Mouse (Mus musculus) monocyte, adult 5-6 weeks (primary cell): Measurements from ENCODE around the gene Hsd11b1. TPM values are rescaled to one million over a fixed set of nuclear protein-coding genes. Genes with fewer than 3 reads are reported as not detected.

Experiments used
- ATAC-seq: fragments of 153-309, 156-312 bp; replicated peaks from 2 replicates; pipeline ENCODE4 v1.8.0; 2017; ENCODE audit warnings: mild to moderate bottlenecking; ENCODE audit not compliant: low TSS enrichment, insufficient number of reproducible peaks, severe bottlenecking, poor library complexity, low FRiP score
- total RNA-seq: library from RNA; stranded (forward); fragments of 200-1000, 200-491, 200-594 nt; gene quantifications from 3 replicates; pipeline ENCODE4 v1.2.3, GENCODE M21; 2017

Hsd11b1 gene
- total RNA-seq, 1 experiment from 2014 or later = 101 TPM

DNA sequence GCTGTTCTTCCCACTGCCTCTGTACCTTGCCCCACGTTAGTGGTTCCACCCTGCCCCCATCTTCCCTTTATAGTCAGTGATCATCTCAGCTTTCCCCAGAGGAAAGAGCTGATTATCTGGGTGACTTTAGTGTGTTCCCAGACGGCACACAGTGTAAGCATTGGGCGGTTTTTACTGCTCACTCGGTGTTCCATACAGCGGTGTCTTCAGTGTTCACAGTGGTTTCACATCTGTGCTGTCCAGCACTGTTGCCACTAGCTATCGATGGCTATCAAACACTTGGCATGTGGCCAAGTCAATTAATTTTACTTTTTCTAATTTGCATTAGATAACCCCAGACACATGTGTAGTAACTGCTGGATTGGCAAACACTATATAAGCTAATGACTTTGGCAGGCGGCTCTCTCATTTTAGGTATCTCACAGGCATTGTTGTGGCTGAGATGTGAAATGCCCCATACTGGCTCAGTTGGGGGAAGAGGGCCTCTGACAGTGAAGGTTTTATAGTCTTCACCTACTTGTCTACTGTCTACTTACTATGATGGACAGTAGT is 20.4 kb upstream of the Hsd11b1 start:
- ATAC-seq = no peak

GRCm38 (mm10) chr1:193281344-193281743 is 17.5 kb upstream of the Hsd11b1 start:
- no peak for ATAC-seq

GRCm38 (mm10) chr1:193279492-193279891 is 15.6 kb upstream of the Hsd11b1 start:
- no peak for ATAC-seq

DNA sequence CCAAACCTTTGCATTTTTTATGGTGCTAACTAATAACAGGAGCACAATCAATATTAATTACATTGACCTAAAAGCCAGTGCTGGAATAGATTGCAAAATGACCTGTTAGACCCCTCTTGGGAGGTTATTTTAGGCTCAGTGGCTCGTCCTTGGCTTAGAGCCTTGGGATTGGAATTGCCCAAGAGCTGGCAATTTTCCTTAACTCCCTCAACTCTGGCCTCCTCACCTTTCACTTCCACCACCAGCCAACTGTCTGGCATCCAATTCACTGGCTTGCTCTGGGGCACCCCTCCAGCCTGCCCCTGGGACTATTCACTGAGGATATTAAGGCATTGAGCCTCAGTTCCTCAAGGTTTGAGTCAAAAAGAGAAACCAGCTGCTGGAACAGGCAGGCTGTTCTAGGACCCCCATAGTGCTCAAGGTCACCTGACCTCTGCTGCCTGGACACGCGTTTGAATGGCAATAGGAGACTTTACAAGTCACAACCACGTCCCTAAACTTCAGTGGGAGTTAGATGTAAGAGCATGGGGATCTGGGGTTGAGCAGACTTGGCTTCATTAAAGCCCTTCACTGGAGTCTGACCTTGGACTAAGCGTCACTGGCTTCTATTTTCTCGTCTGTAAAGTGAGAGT is 14.7 kb upstream of the Hsd11b1 start:
- no peak for ATAC-seq

GRCm38 (mm10) chr1:193274407-193275071 is 10.7 kb upstream of the Hsd11b1 start:
- ATAC-seq = 0 out of 2 replicates have a peak, but pooled peaks have one; percentile 25

GRCm38 (mm10) chr1:193272916-193273601 is 9.2 kb upstream of the Hsd11b1 start, which contains the start of gene G0s2:
G0s2 (minus strand) TSS chr1:193273217.
- ATAC-seq = peak; percentile 48

DNA sequence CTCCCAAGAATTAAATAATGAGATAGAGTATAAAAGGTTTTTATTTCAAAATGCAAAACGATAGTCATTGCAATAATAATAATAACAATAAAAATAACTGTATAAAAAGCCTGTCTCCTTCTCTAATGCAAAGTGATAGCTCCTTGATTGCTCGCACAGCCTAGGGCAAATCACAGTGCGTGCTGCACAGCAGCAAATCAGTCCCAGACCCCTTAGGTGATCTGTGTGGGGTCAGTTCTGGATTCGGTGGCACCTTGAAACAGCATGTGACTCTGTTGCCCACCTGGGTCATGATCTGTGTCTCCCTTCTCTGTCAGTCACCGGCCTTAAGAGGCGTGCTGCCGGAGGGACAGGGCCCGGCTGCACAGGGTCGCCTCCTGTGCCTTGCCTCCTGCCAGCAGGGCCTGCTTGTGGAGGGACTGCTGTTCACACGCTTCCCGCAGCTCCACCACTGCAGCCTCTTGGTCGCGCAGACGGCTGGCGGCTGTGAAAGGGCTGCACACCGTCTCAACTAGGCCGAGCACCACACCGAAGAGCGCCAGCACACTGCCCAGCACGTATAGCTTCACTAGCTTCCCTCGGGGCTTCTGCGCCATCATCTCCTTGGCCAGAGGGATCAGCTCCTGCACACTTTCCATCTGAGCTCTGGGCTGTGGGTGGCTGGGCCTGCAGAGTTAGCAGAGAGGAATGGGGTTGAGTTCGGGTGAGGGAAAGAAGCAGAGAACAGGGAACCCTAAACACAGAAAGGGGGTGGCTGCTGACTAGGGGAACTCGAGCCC is 8.5 kb upstream of the Hsd11b1 start:
- peak; percentile 2; the same call in 1 of the 2 replicates for ATAC-seq

- no peak for ATAC-seq
Measured at GRCm38 (mm10) chr1:193270965-193271763, 7.3 kb upstream of the Hsd11b1 start.

DNA sequence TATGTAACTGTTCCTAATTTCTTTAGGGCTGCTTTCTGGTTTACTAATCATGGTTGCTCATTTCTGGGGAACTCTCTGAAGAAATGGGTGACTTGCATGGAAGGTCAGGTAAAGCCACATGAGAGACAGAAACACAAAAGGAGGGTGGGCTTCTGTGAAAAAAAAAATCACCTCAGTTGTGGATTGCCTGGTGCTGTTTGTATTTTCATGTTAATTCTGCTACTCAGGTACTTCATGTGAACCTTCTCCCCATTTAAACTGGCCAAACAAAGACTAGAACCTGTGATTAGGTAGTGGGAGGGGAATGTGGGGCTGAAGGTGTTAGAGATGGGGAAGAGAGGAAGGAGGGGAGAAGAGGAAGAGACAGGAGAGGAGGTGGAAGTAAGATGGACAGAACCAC is 1.9 kb upstream of the Hsd11b1 start:
- no peak for ATAC-seq

DNA sequence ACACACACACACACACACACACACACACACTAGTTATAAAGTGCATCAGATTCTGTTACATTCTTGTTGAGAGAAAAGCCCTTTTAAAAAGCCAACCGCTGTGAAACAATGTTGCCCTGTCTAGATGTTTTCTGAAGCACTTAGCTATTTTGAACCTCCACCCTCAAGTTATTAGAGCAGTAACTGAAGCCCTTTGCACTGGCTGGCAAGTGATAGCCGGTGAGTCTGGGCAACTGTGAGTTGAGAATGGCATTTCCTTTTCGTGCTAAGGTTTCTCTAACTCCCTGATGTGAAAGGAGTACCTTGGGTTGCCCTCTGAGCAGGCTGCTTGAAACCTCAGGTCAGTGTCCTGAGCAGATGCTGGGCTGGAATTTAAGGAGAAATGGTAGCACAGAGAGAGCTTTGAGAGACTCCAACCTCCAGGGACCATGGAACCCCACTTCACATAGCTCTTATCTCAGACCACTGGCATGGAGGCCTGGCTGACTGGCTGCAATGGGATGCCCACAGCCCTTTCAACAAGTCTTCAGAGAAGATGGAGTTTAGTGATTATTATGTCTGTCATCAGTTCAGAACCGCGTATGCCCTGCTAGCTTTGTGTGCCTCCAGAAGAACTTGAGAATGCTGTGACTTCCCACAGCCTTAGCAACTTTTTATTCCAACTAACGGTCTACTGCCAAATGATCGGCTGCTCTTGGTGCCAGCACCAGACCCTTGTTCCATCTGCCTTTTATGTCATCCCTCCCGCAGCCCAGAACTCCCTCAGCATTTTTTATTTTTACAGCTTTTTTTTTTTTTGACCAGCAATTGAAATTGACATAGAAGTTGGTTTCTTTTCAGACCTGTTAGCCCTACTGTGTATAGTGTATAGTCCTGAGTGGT is 608 bp downstream of the Hsd11b1 start:
- no peak for ATAC-seq

GRCm38 (mm10) chr1:193261897-193262548 is 1.9 kb downstream of the Hsd11b1 start:
- no peak for ATAC-seq

GRCm38 (mm10) chr1:193259559-193259958 is 4.3 kb downstream of the Hsd11b1 start:
- ATAC-seq = no peak

DNA sequence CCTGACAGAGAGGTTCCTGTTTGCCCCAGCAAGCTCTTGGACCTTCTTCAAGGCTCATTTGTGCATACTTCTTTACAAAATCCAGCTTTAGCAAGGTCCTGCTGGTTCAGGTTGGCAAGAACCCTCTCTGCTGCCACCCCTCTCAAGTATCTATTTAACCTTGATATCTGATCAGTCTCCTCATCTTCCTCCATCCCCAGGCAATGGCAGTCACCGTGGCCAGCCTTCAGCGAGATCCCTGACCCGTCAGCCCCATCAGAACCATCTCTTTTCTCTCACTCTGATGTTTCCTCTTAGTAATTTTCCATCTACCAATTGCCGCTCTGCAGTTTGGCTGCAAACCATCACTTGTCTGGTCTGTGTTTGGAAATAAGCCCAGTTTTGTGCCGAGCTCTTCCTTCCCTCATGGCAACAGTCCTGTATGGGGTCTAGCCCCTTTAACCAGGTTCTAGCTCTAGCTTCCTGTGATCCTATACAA is 7.2 kb downstream of the Hsd11b1 start:
- no peak for ATAC-seq

DNA sequence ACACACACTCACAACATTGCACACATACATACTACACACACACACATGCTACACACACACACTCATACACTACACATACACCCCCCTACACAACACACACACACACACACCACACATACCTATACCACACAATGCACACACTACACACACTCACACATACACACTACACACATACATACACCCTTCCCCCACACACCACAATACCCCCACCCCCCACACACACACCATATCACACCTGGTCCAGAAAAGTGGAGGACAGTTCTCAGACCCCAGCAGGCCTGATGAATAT is 7.6 kb downstream of the Hsd11b1 start:
- no peak for ATAC-seq

DNA sequence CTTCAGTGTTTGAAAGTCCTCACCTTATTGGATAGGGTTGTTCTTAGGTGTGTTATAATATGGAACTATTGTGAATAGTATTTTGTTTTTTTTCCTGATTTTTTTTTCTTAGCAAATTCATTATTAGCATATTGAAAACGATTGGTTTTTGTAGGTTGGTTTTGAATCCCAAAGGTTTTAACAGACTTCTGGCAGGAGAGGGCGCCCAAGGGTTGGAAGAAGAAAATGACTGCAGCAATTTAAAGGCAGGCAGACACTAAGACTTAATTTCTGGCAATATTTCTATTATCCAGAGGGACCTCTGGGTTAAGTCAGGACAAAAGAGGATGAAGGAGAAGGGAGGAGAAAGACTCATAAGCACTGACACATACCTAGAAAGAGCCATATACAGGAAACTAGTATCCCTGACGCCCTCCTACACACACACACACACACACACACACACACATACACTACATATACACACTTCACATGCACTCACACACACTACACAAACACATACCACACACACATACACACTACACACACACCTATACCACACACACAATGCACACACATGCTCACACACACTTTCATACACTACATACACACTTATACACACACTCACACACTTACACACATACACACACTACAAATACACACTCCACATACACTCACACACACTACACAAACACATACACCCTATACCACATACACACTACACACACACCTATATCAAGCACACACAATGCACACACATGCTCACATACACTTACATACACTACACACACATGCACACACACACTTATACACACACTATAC is 8.2 kb downstream of the Hsd11b1 start:
- ATAC-seq = peak; percentile 32; the same call in 1 of the 2 replicates

DNA sequence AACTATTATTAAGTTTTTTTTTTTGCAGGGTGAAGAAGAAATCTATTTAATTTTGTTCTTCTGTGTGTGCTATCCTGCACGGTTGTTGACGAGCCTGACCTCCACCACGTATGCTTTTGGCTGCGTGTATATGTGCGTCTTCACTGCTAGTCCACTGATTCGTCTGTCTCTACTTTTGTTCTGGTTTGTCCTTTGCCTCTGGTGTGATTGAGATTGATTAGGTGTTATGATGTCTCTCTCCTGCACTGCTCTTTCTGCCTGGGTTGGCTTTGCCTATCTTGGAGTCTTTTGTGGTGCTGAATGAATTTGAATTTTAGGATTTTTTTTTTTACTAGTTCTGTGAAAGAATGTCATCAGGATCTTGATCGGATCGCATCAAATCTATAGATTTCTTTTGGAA is 8.8 kb downstream of the Hsd11b1 start:
- ATAC-seq = no peak
